Mouse (Mus musculus) ES-Bruce4 (cell line): ENCODE results near the gene Gse1.

Experiments
- CTCF ChIP-seq: IDR thresholded peaks from one replicate; pipeline ENCODE4 v1.8.1; 2011; ENCODE audit warnings: low read depth, low read length
- EP300 ChIP-seq: IDR thresholded peaks from 2 replicates; pipeline ENCODE4 v1.6.1; 2011; ENCODE audit warnings: low read depth, low read length; ENCODE audit not compliant: insufficient read depth
- POLR2A ChIP-seq: IDR thresholded peaks from one replicate; pipeline ENCODE4 v1.8.1; 2011; ENCODE audit warnings: low read length; ENCODE audit not compliant: insufficient read depth

DNA sequence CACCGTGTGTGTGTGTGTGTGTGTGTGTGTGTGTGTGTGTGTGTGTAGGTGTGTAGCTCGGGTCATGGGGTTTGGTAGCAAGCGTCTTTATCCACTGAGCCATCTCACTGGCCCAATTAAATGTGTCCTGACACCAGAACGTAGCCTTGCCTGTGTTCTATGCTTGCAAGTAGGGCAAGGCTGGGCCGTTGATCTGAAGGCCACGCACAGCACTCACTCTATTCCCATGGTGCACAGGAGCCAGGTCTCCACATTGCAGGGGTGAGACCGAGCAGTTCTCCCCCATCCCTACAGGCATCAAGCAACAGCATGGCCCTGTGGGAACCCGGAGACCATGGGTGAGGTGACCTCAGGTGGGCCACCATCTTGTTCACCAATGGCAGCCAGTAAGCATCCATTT lies 194.0 kb downstream of the Gse1 start:
- TF ChIP-seq CTCF (no peak), POLR2A (no peak), EP300 (no peak)
